Mouse (Mus musculus) cerebellum, adult 11-12 months (tissue): ENCODE measurements around the gene Ralgps1.
"Not testable (repeated sequence)": the region's sequence is repeated elsewhere in the genome, so short reads cannot be mapped to it uniquely, and the experiment has no call there.

Experiments used
- DNase-seq: peaks from one replicate; pipeline ENCODE4 v3.0.0; 2022

Ralgps1 gene

DNA sequence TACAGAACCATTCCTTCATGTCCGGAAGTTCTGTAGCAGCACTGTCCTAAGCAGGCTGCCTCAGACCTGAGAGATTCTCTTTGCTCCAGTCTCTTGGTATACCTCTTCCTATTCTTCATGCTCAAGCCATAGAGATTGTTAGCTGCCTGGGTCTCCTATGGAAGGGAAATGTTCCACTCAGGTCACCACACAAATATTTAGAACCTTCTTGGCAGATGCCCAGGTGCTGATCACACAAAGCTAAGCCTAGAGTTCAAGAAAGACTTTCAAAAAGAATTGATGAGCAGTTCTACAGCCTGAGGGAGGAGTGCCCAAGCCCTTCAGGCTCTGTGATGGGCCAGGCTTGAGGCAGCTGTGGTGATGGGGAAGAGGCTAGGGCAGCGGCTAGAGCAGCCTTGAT lies 242.3 kb downstream of the Ralgps1 start:
- DNase-seq, result peak; percentile 48

DNA sequence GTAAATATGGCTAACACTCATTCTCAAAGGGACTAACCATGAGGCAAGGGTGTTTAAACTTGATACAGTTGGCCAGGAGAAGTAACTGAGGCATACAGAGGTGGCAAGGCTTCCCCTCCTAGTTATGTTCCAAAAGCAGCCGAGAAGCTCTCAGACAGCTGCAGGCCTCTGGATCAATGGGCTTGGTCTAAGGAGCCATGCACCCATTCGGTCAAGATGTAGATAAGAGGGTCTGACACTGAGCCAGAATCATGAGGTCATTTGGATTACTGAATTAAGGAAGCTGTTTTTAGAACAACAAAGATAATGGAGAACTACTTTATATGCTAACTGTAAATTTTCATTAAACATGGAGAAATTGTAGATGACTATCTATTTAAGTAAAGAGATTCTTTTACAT lies 244.0 kb downstream of the Ralgps1 start:
- no peak for DNase-seq

DNA sequence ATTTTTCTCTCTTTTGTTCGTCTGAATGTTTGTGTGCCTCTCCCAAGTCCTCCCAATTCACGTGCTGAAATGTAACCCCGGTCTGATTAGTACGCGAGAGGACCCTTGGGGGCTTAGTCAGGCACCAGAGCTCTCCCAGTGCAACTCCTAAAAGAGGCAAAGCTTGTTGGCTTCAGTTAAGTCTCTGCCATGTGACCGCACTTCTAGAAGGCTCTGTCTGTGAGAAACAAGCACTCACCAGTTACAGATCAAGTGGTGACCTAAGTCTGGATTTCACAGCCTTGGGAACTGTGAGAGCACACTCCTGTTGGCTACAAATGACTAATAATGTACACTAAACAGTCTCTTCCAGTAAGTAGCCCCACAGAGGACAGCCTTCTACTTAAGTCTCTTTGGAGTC lies 248.4 kb downstream of the Ralgps1 start:
- no peak for DNase-seq

DNA sequence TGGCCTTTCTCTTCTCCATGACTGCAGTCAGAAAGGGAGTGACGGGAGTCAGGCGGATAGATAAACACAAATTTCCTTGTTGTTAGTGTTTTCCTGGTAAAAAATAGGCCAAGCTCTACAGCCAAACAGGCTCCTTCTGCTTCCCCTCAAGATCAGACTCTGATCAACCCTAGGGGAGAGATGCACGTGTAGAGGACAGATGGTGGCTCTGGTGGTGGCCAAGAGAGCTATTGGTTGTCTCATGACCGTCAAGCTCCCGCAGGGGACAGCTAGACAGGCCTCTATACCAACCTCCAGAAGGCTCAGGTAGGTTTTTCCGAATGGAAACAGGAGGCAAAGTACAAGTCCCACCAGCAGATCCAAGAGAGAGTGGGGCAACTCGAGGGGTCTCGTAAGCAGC lies 270.8 kb downstream of the Ralgps1 start:
- peak; percentile 84 for DNase-seq

DNA sequence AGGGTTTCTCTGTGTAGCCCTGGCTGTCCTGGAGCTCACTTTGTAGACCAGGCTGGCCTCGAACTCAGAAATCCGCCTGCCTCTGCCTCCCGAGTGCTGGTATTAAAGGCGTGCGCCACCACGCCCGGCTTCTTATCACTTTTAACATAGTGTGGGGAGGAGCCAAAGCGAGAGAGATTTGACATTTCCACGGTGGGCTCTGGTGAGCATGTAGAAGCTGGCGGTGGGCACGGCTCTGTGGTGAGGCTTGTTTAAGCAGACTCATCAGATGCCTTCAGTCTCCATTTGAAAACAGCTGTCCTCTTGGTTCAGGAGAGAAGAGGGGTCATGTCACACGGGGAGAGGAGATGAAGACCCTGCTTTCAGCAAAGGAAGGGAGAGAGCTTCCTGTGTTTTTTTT lies 274.0 kb downstream of the Ralgps1 start:
- not testable (repeated sequence) for DNase-seq

DNA sequence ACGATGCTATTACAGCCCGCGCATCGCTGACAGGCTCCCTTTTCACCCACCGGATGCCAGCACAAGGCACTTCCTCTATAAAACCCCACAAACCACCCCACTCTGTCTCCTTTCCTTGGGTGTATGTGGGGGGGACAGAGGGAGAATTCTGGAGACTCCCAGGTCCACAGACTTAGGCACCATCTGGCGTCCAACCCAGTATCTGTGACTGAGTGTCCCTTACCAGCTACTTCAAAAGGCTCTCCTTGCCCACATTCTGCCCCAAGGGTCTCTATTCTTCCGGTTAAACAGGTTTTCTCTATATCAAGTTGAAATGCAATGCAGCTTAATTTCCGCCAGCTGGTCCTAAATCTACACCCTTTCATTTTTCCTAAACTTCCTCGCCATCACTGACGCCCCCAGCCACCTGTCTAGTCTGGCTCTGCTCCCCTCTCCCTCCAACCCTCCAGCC lies 276.0 kb downstream of the Ralgps1 start:
- DNase-seq, result no peak

DNA sequence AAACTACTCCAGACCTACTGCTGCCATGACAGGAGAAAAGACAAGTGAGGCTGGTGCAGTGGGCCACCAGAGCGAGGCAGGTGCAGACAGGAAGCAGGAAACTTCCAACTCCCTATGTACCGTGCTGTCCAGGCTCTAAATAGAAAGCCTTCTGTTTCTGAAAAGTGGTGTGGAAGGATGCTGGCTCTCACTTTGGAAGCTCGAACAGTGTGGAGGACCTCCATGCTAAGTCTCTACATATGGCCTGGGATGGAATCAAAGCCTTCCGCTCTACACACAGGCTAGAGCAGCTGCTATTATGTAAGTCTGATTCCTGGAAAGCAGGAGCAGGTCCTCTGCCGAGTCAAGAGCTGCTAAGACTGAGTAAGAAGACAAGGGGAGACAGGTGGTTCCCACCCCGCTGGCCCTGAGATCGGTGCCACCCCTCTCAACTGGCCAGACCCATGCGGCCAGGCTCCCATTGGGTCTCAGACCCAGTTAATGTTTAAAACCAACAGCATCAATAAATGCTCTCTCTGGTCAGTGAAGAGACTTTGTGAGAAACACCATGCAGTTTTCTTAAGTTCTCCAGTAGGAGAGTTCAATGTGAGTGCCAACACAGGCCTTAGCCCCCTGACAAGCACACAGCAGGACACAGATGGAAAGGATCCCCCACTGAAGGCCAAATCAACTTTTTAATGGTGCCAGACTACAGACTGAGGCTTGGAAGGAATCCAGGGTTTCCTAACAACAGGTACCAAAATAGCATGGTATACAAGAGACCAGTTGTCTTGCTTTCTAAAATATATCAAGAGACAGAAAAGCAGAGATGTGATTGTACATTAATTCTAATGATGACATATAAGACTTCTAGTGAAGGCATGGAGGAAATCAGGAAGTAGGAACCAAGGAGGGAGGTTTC lies 280.4 kb downstream of the Ralgps1 start:
- no peak for DNase-seq

DNA sequence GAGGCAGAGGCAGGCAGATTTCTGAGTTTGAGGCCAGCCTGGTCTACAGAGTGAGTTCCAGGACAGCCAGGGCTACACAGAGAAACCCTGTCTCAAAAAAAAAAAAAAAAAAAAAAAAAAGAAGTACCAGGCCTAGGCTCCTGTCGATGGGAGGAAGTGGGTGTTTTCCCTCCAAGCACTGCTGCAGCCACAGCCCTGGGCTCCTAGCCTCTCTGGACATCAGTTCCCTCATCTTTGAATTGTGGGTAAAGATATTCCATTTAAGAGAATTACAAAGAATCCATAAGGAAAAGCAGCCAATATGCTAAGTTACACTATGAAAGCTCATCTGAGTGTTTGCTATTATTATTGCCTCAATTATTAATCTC lies 281.3 kb downstream of the Ralgps1 start:
- DNase-seq, result not testable (repeated sequence)

DNA sequence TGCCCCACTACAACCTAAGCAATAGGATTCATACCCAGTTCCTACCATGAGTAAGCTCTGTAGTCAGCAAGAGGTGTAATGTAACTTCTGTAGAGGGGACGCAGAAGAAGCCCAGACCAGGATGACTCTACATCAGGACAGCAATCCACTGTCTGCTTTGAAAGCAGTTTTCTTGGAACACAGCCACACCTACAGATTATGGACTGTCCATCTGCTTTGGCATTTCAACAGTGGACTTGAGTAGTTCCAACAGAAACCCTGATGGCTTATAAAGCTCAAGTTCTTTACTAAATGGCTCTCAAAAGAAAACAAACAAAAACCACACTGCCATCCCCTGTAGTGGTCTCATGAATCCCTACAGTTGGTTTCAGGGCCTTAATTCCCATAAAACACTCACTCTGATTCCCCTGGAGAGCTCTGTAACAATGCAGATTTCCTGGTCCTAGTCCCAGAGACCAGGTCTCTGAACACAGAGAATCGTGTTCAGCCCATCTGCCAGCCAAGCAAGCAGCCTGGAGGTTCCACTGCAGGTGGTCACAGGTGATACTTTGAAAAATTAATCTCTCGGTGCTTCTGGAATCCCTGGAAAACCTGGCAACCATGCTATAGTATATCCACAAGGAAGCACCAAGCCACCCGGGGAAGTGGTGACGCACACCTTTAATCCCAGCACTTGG lies 281.8 kb downstream of the Ralgps1 start:
- peak; percentile 73 for DNase-seq

DNA sequence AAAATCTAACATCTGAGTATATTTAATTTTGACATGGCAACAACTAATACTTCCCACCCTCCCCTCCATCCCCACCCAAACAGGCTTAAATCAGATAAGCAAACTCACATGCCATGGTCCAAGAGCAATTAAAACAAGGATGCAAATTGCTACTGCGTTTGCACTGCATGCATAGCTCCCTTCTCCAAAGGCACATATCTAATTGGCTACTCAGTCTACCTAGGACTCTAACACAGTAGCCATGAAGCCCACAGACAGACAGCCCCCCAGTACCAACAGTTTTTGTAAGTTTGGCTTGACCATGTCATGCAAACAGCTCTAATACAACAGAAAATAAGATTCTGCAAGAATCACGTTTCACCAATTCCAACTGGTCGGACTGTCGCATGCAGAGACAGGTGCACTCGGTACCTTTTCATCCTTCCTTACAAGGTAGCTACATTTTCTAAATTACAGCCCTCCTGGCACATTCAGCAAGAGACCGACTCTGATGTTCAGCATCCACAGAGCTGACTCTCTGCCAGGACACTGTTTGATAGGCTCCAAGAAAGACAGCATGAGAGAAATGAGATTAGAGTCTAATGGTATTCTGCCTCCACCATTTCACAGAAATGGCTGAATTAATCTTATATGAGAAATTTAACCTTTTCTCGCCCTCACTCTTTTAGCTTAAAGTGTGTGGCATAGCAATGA lies 284.5 kb downstream of the Ralgps1 start:
- DNase-seq, result no peak

DNA sequence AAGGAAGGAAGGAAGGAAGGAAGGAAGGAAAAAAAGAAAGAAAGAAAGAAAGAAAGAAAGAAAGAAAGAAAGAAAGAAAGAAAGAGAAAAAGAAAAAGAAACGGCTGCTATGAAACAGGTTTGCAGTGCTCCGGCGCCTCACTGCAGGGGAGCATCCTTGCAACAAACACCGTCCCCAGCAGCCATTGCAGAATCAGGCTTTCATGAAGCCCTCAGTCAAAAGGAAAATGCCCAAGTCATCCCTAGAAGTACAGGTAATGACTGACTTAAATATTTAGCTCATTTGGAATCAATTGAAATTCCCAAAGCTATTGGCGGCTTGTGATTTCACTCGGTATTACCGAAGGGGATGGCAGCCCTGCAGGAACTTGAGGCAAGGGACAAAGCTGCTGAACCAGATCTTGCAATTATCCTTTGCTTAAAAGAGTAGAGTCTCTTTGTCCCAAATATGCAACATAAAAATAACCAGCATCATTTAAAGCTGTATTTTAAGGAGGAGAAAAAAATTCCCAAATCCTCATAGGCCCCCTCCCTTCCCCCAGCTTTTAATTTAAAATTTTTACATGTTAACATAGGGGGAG lies 285.2 kb downstream of the Ralgps1 start:
- no peak for DNase-seq

DNA sequence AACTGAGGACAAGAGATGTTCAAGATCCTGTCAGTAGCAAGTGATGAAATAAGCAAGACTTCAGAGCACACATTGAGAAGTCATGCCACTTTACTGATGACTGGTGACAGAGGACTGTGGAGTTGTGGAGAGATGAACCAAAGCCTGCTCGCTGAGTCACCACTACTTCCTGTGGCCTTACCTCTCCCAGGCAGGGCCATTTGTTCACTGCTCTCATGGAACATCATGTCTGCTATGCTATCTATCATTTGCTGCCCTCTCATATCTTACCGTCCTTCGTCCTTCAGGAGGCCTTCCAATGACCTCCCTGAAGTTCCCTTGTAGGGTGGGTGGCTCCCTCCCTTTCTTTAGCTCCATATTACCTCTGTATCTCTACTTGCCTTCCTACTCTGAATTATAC lies 287.1 kb downstream of the Ralgps1 start:
- no peak for DNase-seq
